Mouse (Mus musculus) layer of hippocampus, postnatal 14 days (tissue): ENCODE data around the gene Trio. TPM values are rescaled to one million over a fixed set of nuclear protein-coding genes. Genes with fewer than 3 reads are reported as not detected.

Source experiments
- DNase-seq, 2 experiments: peaks; one replicate each; pipeline ENCODE4 v3.0.0; 2021 to 2022; ENCODE audit warnings: low spot score in 2 of 2, mixed read lengths in 1 of 2
- total RNA-seq, 2 experiments: library from RNA; stranded (reverse); gene quantifications; 2 replicates each; pipeline ENCODE4 v1.2.3; 2021

Trio gene
- total RNA-seq, 2 experiments from 2014 or later, result 254 to 260 TPM

DNA sequence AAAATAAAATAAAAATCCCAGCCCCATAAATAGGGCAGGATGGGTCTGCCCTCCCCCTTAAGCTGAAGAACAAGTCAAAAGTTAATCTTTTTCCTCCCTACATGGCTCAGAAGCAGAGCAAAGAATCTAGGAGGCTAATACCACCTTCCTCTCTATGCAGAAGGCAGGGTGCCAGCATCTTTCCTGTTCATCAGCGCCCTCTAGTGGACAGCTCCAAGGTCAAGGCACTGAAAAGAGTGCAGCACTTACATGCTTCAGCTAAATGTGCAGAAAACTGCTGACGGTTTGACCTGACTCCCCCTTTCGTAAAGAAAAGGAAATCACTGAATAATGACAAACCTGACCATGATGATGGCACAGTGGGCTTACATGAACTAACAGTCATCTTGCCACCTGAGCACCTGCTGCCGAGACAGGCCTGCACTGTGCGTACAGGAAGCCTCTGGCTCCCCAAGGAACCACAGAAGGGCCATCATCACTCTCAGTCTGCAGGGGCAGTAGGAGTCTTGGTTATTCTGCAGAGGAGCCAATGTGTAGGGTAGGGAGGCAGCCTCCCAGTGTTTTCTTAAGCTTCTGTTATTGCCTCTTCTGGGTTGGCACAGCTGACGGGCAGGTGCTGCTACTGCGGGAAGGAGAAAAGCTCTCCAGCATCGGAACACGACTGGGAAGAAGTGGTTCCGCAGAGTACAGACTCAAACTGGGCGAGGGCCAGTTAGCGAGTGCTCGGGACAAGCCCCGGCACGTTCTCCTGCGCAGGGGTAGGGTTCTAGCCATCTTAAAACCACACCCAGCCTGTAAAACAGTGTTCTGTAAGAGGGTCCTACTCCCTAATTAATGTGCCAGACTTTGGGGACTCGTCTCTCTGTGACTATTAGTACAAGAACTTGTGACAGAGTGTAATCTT lies 141.0 kb downstream of the Trio start:
- DNase-seq, result peak; percentile 78 to 87

DNA sequence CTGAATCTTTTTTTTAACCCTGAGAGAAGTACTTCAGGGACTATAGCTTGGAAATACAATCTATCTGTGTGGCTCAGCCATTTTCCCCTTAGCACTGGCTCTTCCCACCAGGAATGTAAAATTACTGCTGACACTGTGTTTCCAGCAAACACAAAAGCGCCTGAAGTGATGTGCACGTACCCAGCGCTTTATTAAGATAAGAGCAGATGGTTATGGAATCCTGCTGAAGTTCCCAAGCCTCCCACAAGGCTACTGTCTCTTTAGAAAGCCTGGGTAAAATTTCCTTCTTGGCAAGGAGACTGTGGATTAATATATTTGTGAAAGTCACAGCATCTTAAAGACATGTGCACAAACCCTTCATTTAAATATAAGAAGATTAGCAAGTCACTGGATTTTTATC lies 141.8 kb downstream of the Trio start:
- peak in 1 of 2 experiments; percentile 29 for DNase-seq

GRCm38 (mm10) chr15:27882898-27883297 lies 142.8 kb downstream of the Trio start:
- DNase-seq, result no peak

GRCm38 (mm10) chr15:27877831-27878230 lies 147.8 kb downstream of the Trio start:
- no peak for DNase-seq

DNA sequence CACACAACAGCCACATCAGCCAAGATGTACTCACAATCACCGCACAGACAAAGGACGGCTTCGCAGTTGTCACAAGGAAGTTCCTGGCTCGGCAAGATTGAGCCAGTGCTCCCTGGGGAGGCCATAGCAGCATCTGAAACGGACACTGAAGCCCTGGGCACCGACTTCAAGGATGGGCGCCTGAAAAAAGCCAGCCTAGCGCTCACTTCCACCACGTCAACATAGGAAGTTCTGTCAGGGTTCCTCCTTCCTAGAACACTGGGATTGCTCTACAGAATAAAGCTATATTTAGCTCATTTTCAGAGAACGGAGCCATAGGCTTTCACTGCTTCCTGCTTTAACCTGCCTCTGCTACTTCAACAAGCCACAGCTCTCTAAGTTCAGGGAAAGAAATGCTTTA lies 149.3 kb downstream of the Trio start:
- DNase-seq, result no peak

DNA sequence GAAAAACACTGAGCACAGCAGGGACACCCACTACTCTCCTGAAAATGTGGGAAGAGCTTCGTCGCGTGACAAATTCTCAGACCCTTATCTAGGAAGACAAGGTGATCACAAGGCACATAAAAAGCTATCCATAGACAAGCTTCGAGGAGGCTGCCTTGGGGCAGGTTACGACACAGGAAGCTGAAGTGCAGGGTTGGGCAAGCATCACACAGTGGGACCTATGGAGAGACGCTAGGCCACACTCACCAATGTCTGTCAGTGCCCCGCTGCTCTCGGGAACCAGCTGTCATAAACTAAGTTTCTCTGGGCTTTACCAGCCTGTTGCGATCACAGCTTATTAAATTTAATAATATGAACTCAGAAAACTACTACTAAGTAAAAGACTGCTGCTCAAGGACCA lies 149.9 kb downstream of the Trio start:
- no peak for DNase-seq

DNA sequence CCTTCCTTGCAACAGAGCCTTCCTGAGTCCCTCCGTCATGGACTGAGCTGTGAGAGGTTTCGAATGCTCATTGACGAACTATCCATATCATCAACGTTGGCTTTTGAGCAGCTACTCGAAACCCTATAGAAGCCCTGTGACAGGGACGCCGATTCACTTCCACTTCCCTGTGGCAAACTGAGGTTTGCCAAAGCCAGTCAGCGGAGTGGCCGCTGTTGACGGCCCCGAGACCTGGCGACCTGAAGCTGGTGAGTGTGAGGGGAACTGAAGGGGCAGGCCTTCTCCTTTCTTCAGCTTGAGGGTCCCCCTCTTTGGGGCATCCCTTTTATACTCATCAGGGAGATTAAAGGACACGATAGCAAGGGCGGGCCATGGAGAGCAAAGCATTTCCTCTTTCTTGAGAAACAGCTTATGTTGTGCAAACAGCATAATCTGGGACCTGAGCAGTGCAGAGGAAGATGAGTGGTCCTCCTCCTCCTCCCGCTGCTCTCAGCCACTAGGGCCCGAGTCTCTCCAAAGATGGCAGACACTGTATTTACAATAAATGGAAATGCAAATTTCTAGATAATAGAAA lies 151.8 kb downstream of the Trio start:
- DNase-seq, result no peak

DNA sequence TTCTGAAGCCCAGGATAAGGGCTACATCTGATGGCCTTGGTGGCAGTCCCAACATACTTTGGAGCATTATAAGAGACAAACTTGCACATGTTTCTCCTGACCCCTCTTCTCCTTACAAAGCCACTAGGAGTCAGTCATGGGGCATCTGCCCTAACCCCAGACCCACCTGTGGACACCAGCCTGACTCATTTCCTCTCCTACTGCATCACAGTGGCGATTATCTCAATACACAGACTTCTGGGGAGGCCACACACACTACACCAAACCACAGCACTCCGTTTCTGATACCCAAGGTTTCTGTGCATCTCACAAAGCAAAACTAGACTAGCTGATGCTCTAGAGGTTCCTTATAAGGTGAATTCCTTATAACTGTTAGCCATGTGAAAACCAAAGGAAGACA lies 153.4 kb downstream of the Trio start:
- no peak for DNase-seq

DNA sequence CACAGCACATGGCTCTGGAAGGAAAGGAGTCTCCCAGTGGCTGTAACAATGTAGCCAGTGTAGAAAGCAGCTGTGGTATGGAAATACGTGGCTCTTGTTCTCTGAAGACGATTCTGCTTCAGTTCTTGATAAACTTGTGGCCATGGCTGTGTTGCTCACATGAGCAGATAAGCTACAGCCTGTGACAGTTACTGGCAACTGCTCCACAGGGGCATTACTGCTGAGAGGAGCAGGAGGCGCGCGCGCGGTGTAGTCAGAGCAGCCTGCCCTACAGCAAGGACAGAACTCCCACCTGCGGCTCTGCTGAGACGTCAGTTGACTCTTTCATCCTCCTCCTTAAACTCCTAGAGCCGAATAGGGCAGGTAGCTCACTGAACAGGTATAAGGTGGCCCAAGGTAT lies 153.9 kb downstream of the Trio start:
- DNase-seq, result no peak

DNA sequence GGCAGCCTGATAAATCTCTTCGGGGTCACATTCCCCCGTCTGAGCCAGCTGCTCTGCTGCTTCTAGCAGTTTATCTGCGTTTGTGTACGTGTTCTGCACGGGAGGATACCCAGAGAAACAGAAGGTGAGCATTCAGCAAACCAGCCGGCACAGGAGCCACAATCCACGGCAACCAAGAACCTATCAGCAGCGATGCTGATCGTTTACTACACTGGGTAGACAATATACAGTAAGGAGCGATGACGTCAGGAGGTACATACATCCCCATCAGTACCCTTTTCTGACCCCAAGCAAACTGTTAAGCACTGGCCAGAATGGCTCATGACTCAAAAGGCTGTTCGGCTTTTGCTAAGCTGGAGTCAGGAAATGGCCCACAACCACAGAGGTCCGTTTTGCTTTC lies 154.4 kb downstream of the Trio start:
- no peak for DNase-seq

DNA sequence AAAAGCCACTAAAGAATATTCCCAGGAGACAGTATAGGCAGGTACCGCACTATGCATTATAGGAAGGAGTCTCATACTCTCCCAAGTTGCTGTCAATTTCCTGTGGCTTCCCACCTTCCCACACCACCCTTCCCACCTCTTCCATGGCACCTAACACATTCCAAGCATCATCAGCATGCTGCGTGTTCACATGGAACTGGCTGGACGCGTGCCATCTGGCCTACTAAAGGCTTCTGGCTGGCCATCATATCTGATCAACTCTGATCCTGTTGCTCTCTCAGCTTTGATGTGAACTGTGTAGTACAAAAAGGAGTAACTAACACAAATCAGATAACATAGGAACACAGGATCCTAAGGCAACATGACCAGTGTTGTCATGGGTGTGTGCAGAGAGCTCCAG lies 156.6 kb downstream of the Trio start:
- DNase-seq, result no peak

- no peak for DNase-seq
Measured at GRCm38 (mm10) chr15:27867831-27868230, 157.8 kb downstream of the Trio start.

DNA sequence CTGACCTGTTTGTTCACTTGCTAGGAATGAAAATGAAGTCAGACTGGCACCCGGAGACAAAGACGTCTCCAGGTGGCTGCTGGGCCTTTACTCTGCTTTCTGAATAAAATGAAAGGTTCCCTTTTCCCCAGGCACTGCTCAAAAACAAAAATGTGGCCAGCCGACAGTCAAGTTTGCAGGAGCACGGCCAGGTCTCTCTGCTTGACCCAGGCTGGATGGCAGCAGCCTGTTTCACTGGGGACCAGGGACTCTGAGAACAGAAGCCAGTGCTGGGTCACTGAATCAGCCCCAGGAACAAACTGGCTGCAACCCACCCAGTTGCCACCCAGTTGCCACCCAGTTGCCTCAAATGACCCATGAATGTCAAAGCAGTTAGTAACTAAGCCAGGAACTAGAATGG lies 159.2 kb downstream of the Trio start:
- DNase-seq, result no peak

GRCm38 (mm10) chr15:27866053-27866452 lies 159.6 kb downstream of the Trio start:
- no peak for DNase-seq

GRCm38 (mm10) chr15:27864397-27864796 lies 161.3 kb downstream of the Trio start:
- DNase-seq, result no peak

GRCm38 (mm10) chr15:27862949-27863348 lies 162.7 kb downstream of the Trio start:
- no peak for DNase-seq

- DNase-seq, result no peak
Measured at GRCm38 (mm10) chr15:27860439-27860838, 165.2 kb downstream of the Trio start.

- DNase-seq, result no peak
Measured at GRCm38 (mm10) chr15:27859590-27859989, 166.1 kb downstream of the Trio start.

DNA sequence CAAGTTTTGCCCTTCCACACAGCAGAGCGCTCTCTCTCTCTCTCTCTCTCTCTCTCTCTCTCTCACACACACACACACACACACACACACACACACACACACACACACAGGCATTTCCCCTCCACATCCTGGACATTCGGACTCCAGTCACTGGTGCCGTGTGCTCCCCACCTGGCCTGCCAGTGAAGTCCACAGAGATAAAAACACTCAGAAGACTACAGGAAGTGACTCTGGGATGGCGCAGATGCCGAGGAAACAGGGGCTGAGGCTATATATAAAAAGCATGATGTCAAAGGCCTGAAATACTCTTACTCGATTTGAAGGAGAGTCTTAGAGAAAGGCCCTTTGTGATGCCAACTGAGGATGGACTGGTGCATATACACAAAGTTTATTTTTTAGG lies 166.5 kb downstream of the Trio start:
- no peak for DNase-seq

GRCm38 (mm10) chr15:27858179-27858819 lies 167.3 kb downstream of the Trio start:
- DNase-seq, result no peak

GRCm38 (mm10) chr15:27857242-27857641 lies 168.4 kb downstream of the Trio start:
- no peak for DNase-seq

DNA sequence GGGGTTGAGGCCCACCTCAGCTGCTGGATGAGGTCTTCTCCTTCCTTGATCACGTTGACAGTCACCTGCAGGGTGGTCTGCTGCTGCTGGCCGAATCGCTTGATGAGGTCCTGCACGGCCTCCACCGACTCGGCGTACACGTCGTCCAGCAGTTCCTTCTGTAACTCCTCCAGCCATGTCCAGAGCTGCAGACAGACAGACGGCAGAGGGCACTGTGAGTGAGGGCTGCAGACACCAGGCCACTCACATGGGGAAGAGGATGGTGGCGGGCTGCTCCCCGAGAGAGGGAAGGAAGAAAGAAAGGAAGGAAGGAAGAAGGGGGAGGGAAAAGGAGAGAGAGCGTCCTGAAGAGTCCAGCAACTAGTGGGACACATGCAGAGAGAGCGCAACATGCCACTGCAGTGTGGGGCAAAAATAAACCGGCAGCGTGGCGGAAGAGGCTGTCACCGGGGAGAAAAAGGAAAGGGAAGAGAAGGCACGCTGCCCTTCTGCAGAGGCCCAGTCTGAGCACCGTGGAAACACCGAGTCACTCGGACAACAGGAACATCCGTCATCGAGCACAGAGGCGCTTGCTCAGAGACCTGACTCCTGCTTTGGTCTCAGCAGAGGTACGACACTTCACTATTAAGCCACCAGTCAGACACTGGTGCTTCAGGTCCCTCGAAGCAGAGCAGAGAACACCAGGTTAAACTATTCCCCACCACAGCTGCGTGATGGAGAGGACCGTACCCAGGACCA lies 169.4 kb downstream of the Trio start:
- DNase-seq, result no peak
